Mouse (Mus musculus): ENCODE measurements around the gene Dpp9. TPM values are rescaled to one million over a fixed set of nuclear protein-coding genes. Genes with fewer than 3 reads are reported as not detected.

Gene Dpp9
- polyA plus RNA-seq, 1 experiment: 60.2 TPM

- Histone ChIP-seq H3K4me1 (peaks cover 15% of the 10 kb centered on the region), H3K27me3 (replicated peaks) (peaks cover 24% of the 10 kb centered on the region), H3K4me3 (replicated peaks) (no peak overlapping the region), H3K9me3 (no peaks in the 10 kb centered on the region), H3K36me3 (replicated peaks; ENCODE audit: low read length) (no peaks in the 10 kb centered on the region)
- no peak for TF ChIP-seq FLI1 (IDR thresholded peaks at IDR 0.05; ENCODE audit: low read length)
- no peak for TF ChIP-seq GATA1 (IDR thresholded peaks at IDR 0.05; ENCODE audit: borderline replicate concordance, low read length)
Measured at GRCm38 (mm10) chr17:56233389-56233788, 14.7 kb upstream of the Dpp9 start.

- no peak overlapping the region for H3K4me3 ChIP-seq (replicated peaks)
- peaks cover 14% of the 10 kb centered on the region for H3K27me3 ChIP-seq (replicated peaks)
- no peaks in the 10 kb centered on the region for H3K9me3 ChIP-seq
- TF ChIP-seq FLI1 (IDR thresholded peaks at IDR 0.05; ENCODE audit: low read length) (no peak), GATA1 (IDR thresholded peaks at IDR 0.05; ENCODE audit: borderline replicate concordance, low read length) (no peak)
- H3K4me1 ChIP-seq: peaks cover 20% of the 10 kb centered on the region
- no peaks in the 10 kb centered on the region for H3K36me3 ChIP-seq (replicated peaks; ENCODE audit: low read length)
Measured at GRCm38 (mm10) chr17:56229943-56230342, 11.2 kb upstream of the Dpp9 start.

- Histone ChIP-seq H3K4me1 (peaks cover 15% of the 10 kb centered on the region), H3K27me3 (replicated peaks) (peaks cover 11% of the 10 kb centered on the region), H3K4me3 (replicated peaks) (no peak overlapping the region), H3K9me3 (no peaks in the 10 kb centered on the region), H3K36me3 (replicated peaks; ENCODE audit: low read length) (no peaks in the 10 kb centered on the region)
- TF ChIP-seq FLI1 (IDR thresholded peaks at IDR 0.05; ENCODE audit: low read length) (no peak), GATA1 (IDR thresholded peaks at IDR 0.05; ENCODE audit: borderline replicate concordance, low read length) (no peak)
Measured at GRCm38 (mm10) chr17:56226566-56226965, 7.9 kb upstream of the Dpp9 start.

- Histone ChIP-seq H3K9me3 (no peaks in the 10 kb centered on the region), H3K27me3 (replicated peaks) (peaks cover 10% of the 10 kb centered on the region)
- TF ChIP-seq GATA1 (IDR thresholded peaks at IDR 0.05; ENCODE audit: borderline replicate concordance, low read length) (no peak), FLI1 (IDR thresholded peaks at IDR 0.05; ENCODE audit: low read length) (no peak)
Measured at GRCm38 (mm10) chr17:56224916-56225315, 6.2 kb upstream of the Dpp9 start.

GRCm38 (mm10) chr17:56219805-56220204 lies 1.1 kb upstream of the Dpp9 start:
- Histone ChIP-seq H3K36me3 (replicated peaks; ENCODE audit: low read length) (peaks cover 22% of the 10 kb centered on the region), H3K27me3 (replicated peaks) (peaks cover 3% of the 10 kb centered on the region), H3K4me3 (replicated peaks) (peak overlapping the region; percentile 96), H3K4me1 (peaks cover 53% of the 10 kb centered on the region), H3K9me3 (no peaks in the 10 kb centered on the region)
- TF ChIP-seq FLI1 (IDR thresholded peaks at IDR 0.05; ENCODE audit: low read length) (no peak), GATA1 (IDR thresholded peaks at IDR 0.05; ENCODE audit: borderline replicate concordance, low read length) (no peak)

More at GRCm38 (mm10) chr17:56224916-56225315, 6.2 kb upstream of the Dpp9 start:
- H3K4me1 ChIP-seq: peaks cover 19% of the 10 kb centered on the region
- no peaks in the 10 kb centered on the region for H3K36me3 ChIP-seq (replicated peaks; ENCODE audit: low read length)
- no peak overlapping the region for H3K4me3 ChIP-seq (replicated peaks)

- peaks cover 55% of the 10 kb centered on the region for H3K4me1 ChIP-seq
- no peaks in the 10 kb centered on the region for H3K9me3 ChIP-seq
- no peak for TF ChIP-seq FLI1 (IDR thresholded peaks at IDR 0.05; ENCODE audit: low read length)
- no peak for TF ChIP-seq GATA1 (IDR thresholded peaks at IDR 0.05; ENCODE audit: borderline replicate concordance, low read length)
- H3K4me3 ChIP-seq (replicated peaks): peak overlapping the region; percentile 96
- peaks cover 28% of the 10 kb centered on the region for H3K36me3 ChIP-seq (replicated peaks; ENCODE audit: low read length)
- H3K27me3 ChIP-seq (replicated peaks): peaks cover 3% of the 10 kb centered on the region
Measured at GRCm38 (mm10) chr17:56219251-56219650, 546 bp upstream of the Dpp9 start.

- Histone ChIP-seq H3K4me3 (replicated peaks) (peak overlapping the region; percentile 96), H3K27me3 (replicated peaks) (peaks cover 2% of the 10 kb centered on the region)
Measured at GRCm38 (mm10) chr17:56217670-56218069, 1.0 kb downstream of the Dpp9 start.

GRCm38 (mm10) chr17:56214229-56214628 lies 4.5 kb downstream of the Dpp9 start:
- no peak for TF ChIP-seq FLI1 (IDR thresholded peaks at IDR 0.05; ENCODE audit: low read length)
- no peak for TF ChIP-seq GATA1 (IDR thresholded peaks at IDR 0.05; ENCODE audit: borderline replicate concordance, low read length)
- Histone ChIP-seq H3K4me3 (replicated peaks) (no peak overlapping the region), H3K36me3 (replicated peaks; ENCODE audit: low read length) (peaks cover 70% of the 10 kb centered on the region), H3K9me3 (no peaks in the 10 kb centered on the region), H3K4me1 (peaks cover 83% of the 10 kb centered on the region), H3K27me3 (replicated peaks) (no peaks in the 10 kb centered on the region)

More at GRCm38 (mm10) chr17:56217670-56218069, 1.0 kb downstream of the Dpp9 start:
- Histone ChIP-seq H3K9me3 (no peaks in the 10 kb centered on the region), H3K36me3 (replicated peaks; ENCODE audit: low read length) (peaks cover 35% of the 10 kb centered on the region), H3K4me1 (peaks cover 68% of the 10 kb centered on the region)
- no peak for TF ChIP-seq FLI1 (IDR thresholded peaks at IDR 0.05; ENCODE audit: low read length)
- TF ChIP-seq GATA1 (IDR thresholded peaks at IDR 0.05; ENCODE audit: borderline replicate concordance, low read length): no peak

- Histone ChIP-seq H3K36me3 (replicated peaks; ENCODE audit: low read length) (peaks cover 85% of the 10 kb centered on the region), H3K9me3 (no peaks in the 10 kb centered on the region), H3K27me3 (replicated peaks) (no peaks in the 10 kb centered on the region), H3K4me3 (replicated peaks) (peak overlapping the region; percentile 34), H3K4me1 (peaks cover 79% of the 10 kb centered on the region)
- no peak for TF ChIP-seq FLI1 (IDR thresholded peaks at IDR 0.05; ENCODE audit: low read length)
- no peak for TF ChIP-seq GATA1 (IDR thresholded peaks at IDR 0.05; ENCODE audit: borderline replicate concordance, low read length)
Measured at GRCm38 (mm10) chr17:56212676-56213075, 6.0 kb downstream of the Dpp9 start.

- Histone ChIP-seq H3K4me3 (replicated peaks) (no peak overlapping the region), H3K27me3 (replicated peaks) (no peaks in the 10 kb centered on the region), H3K36me3 (replicated peaks; ENCODE audit: low read length) (peaks cover 92% of the 10 kb centered on the region), H3K9me3 (no peaks in the 10 kb centered on the region), H3K4me1 (peaks cover 63% of the 10 kb centered on the region)
- TF ChIP-seq GATA1 (IDR thresholded peaks at IDR 0.05; ENCODE audit: borderline replicate concordance, low read length): no peak
- TF ChIP-seq FLI1 (IDR thresholded peaks at IDR 0.05; ENCODE audit: low read length): no peak
Measured at GRCm38 (mm10) chr17:56211090-56211489, 7.6 kb downstream of the Dpp9 start.

- H3K36me3 ChIP-seq (replicated peaks; ENCODE audit: low read length): peaks cover 94% of the 10 kb centered on the region
- H3K4me3 ChIP-seq (replicated peaks): no peak overlapping the region
- H3K27me3 ChIP-seq (replicated peaks): no peaks in the 10 kb centered on the region
- TF ChIP-seq FLI1 (IDR thresholded peaks at IDR 0.05; ENCODE audit: low read length) (no peak), GATA1 (IDR thresholded peaks at IDR 0.05; ENCODE audit: borderline replicate concordance, low read length) (no peak)
- peaks cover 45% of the 10 kb centered on the region for H3K4me1 ChIP-seq
- no peaks in the 10 kb centered on the region for H3K9me3 ChIP-seq
Measured at GRCm38 (mm10) chr17:56208821-56209220, 9.9 kb downstream of the Dpp9 start.

Data from megakaryocyte, embryonic 14.5 days (primary cell).